Mouse (Mus musculus): ENCODE results near the gene Qtrt2.

DNA sequence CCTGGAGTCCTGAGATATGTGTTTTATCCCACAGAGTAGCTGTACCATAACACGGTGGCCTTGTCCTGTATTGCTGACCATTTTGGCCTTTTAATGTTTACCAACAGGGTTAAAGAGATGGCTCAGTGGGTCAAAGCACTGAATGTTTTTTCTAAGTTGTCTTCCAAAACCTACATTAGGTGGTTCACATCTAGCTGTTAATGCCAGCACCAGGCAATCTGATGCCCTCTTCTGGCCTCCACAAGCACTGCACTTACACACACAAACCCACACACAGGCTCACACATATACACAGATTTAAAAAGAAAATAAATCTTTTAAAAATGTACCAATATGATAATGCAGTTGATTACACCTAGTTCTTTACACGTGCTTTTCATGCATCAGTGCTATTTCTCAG, 17.7 kb downstream of the Qtrt2 start:
- peak; percentile 30; the same call in 1 of the 2 replicates for TF ChIP-seq CTCF (IDR thresholded peaks at IDR 0.05; ENCODE audit: borderline replicate concordance, extremely low read depth, insufficient read depth, insufficient read length)
- TF ChIP-seq POLR2A (IDR thresholded peaks at IDR 0.05; ENCODE audit: borderline replicate concordance, extremely low read depth, insufficient read depth, insufficient read length, poor library complexity, severe bottlenecking): no peak
